Mouse (Mus musculus) v-Abl transformed pro-B cells (cell line): Measurements from ENCODE around the gene Ypel3.

Source experiments
- in situ Hi-C, 2 experiments: fragments of 400-800 bp; cut with MboI; formaldehyde crosslinking; loops; one replicate each; pipeline ENCODE4 v1.15.1; 2025; ENCODE audit not compliant: unreplicated experiment in 2 of 2

Gene Ypel3

DNA sequence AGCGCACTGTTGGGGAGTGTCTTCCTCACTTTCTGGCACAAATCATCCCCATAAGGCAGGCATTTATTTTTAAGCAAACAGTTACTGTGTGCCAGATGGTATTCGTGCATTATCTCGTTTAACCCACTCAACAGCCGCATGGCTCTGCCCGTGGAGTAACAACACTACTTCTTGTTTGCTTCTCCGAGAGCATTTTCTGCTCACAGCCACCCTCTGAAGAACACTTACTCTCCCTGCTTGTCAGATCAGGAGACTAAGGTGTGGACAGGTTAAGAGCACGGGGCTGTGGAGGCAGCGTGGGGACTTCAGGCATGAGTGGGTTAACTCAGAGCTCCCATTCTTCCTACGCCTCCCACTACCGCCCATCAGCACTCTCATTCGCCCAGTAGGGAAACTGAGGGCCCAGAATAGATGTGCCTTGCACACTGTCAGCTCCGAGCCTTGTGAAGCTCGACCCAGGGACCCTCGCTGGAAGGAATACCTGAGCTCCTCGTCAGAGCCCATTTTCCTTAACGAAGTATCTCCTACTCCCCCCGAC lies 14.2 kb upstream of the Ypel3 start:
- in situ Hi-C loops, result loop anchor here in 1 of 2 experiments (5.0 kb wide), 1 partner anchor 60 kb away; no protein-coding TSS in a partner anchor

DNA sequence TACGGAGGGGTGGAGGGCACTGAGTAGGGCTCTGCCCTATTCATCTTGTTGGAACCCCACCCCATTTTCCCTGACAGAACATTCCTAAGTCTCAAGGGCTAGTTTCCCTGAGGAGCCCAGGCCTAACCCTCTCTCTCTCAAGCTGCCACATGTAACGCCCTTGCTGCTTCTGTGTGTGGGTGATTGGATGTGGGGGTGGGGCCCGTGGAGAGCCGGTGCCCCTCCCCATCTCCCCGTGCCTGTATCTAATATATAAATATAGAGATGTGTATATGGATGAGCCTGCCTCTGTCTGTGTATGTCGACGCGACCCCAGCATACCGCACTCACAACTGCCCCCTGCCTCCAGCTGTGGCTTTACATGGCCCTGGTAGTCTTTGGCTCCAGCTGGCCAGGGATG lies 11.2 kb upstream of the Ypel3 start:
- in situ Hi-C loops, result no loop called here

DNA sequence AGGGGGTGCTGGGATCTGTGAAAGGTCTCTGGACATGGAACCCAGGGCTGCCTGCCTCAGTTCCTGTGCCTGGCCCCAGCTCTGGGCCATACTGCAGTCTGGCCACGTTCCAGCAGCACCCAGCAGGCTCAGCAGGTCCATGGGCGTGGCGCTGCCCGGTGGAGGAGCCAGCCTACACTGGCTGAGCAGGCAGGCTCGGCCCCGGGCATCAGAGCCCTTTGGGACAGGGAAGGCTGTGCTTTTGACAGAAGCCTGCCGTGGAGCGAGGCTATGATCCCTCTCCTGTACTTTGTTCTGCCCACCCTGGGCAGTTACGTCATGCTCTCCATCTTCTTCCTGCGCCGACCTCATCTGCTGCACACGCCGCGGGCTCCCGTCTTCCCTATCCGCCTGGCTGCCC lies 10.6 kb upstream of the Ypel3 start, which contains the start of gene Gdpd3:
Gdpd3 (plus strand) TSS at position 134 of the 400 bp plus-strand sequence.
- in situ Hi-C loops, result no loop called here

DNA sequence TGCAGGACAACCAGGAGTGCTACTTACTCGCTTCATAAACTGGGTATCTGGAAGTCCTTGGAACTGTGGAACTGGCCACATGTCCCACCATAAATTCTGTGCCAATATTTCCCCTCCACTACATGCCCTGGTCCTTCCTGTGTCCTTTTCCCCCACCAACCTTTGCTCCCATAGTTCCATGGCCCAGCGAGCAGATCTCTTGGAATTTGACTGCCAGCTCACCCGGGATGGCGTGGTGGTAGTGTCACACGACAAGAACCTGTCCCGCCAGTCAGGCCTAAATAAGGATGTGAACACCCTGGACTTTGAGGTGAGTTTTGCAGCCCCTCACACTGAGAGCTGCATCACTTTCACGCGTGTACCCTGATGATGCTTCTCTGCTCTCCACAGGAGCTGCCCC lies 9.8 kb upstream of the Ypel3 start:
- in situ Hi-C loops, result no loop called here

DNA sequence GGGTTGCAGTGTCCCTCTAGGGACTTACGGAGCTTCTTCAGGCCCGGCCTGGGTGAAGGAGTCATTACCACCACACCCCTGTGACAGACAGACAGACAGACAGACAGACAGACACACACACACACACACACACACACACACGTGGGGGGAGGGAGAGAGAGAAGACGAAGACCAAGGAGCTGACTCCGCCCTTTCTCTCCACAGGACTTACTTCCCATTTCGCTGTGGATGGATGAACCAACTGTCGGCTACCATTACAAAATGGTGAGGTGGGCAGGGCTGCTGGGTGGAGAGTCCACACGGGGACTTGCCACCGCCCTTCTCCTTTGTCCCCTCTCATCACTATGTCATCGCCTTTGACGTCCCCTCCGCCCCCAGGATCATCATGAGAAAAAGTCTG lies 6.0 kb upstream of the Ypel3 start:
- in situ Hi-C loops, result no loop called here

DNA sequence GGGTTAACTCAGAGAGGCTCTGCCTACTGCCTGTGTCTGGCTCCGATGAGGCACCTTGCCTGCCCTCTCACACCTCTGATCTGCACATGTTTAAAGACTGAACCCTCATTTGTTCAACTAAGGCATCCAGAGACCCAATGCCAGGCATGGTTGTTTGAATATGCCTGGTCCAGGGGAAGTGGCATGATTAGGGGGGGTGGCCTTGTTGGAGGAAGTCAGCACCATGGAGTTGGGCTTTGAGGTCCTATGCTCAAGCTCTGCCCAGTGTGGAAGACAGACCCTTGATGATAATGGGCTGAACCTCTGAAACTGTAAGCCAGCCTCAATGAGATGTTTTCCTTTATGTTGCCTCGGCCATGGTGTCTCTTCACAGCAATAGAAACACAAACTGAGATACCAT lies 3.4 kb upstream of the Ypel3 start:
- in situ Hi-C loops, result no loop called here

DNA sequence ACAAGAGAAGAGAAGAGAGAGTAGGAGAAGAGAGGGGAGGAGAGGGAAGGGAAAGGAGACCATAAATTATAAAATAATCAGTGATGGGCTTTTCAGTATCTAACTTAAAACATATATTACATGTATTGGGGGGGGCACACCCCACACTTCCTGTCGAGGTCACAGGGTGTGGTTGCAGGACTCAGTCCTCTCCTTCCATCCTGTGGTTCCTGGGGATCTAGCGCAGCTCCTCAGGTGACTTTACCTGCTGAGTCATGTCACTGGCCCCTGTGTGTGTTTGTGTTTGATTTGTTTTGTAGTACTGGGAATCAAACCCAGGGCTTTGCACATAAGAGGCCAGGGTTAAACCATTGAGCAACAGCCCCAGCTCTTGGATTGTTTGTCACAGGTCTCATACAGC lies 2.3 kb upstream of the Ypel3 start:
- in situ Hi-C loops, result no loop called here

DNA sequence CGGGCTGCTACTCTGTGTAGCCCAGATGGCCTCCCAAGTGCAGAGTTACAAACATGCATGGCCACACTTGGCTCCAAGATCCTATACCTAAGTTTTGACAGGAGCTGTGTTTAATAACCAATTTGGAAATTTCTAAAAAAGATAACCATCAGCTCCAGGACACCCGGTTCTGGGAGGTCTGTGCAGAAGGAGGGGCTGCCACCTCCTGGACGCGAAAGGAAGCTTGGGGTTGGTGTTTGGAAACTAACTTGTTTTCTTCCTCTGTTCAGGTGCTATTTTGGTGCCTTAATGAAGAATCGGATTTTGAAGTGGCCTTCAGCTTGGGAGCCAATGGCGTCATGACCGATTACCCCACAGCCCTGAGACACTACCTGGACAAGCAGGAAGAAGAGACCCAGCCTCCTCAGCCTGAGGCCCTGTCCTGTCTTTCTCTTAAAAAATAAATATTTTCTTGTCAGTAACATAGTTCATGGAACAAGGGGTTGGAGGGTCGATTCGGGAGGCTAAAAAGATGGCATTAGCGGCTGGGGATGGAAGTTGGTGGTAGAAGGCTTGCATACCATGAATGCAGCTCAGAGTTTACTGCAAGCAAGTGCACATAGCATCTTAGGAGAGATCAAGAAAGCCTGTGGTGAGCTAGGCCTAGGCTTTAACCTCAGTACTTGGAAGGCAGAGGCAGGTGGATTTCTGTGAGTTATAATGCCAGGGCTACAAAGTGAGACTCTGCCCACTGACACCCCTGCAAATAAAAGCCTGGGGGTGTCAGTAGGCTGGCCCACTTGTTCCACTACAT lies 1.4 kb upstream of the Ypel3 start:
- in situ Hi-C loops, result loop anchor here in 1 of 2 experiments (5.0 kb wide), 1 partner anchor 73 kb away; no protein-coding TSS in a partner anchor

DNA sequence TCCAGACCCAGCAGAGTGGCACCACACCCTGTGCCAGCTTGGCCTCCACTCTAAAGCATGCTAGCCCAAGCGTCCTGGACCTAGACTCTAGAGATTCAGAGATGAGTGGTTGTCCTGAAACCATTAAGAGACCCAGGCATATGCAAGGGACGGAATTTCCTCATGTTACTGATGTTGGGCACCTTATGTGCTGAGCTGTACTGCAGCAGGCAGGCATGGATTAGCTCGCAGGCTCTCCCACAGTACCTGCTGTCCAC lies 849 bp upstream of the Ypel3 start:
- in situ Hi-C loops, result loop anchor here in 1 of 2 experiments (5.0 kb wide), 1 partner anchor 74 kb away; no protein-coding TSS in a partner anchor

DNA sequence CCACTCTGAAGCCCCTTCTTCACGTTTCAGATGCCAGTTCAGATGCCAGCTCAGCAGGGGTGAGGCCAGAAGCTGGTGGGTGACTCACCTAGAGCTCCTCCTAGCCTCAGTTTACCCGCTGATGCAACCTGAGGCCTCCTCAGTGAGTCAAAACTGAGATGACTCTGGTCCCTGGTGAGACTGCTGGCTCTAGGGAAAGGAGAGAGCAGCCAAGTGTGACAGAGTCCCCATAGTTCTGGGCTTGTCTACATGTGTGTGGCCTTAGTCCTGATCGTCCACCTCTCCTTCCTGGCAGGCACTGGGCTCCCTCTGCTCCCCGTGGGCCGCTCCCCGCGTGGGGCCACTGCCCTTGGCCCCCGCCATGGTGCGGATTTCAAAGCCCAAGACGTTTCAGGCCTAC lies 721 bp downstream of the Ypel3 start:
- in situ Hi-C loops, result loop anchor here in 1 of 2 experiments (5.0 kb wide), 1 partner anchor 75 kb away; no protein-coding TSS in a partner anchor

DNA sequence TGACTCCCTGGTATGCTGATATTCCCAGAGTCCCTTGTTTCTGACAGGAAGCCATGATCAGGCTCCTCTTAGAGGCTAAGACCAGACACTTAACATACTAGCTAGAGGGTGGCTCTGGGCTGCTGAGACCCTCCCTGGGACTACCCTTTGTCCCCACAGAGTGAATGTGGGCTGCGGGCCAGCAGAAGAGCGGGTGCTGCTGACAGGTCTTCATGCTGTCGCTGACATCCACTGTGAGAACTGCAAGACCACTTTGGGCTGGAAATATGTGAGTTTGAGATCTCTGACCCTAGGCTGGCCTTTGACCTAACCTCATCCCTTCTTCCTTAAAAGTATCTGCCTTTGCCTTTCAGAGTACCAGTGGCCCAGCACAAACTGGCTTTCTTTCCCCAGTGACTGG lies 1.4 kb downstream of the Ypel3 start:
- in situ Hi-C loops, result loop anchor here in 1 of 2 experiments (5.0 kb wide), 1 partner anchor 76 kb away; no protein-coding TSS in a partner anchor

DNA sequence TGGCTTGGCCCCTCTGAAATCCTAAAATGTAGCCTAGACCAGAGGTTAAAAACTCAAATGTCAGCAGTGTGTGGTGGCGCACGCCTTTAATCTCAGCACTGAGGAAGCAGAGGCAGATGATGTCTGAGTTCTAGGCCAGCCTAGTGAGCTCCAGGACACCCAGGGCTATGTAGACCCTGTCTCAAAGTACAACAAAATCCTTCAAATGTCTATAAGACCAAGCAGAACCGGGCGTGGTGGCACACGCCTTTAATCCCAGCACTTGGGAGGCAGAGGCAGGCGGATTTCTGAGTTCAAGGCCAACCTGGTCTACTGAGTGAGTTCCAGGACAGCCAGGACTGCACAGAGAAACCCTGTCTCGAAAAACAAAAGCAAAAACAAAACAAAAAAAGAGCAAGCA lies 2.3 kb downstream of the Ypel3 start:
- in situ Hi-C loops, result loop anchor here in 1 of 2 experiments (5.0 kb wide), 1 partner anchor 77 kb away; no protein-coding TSS in a partner anchor

DNA sequence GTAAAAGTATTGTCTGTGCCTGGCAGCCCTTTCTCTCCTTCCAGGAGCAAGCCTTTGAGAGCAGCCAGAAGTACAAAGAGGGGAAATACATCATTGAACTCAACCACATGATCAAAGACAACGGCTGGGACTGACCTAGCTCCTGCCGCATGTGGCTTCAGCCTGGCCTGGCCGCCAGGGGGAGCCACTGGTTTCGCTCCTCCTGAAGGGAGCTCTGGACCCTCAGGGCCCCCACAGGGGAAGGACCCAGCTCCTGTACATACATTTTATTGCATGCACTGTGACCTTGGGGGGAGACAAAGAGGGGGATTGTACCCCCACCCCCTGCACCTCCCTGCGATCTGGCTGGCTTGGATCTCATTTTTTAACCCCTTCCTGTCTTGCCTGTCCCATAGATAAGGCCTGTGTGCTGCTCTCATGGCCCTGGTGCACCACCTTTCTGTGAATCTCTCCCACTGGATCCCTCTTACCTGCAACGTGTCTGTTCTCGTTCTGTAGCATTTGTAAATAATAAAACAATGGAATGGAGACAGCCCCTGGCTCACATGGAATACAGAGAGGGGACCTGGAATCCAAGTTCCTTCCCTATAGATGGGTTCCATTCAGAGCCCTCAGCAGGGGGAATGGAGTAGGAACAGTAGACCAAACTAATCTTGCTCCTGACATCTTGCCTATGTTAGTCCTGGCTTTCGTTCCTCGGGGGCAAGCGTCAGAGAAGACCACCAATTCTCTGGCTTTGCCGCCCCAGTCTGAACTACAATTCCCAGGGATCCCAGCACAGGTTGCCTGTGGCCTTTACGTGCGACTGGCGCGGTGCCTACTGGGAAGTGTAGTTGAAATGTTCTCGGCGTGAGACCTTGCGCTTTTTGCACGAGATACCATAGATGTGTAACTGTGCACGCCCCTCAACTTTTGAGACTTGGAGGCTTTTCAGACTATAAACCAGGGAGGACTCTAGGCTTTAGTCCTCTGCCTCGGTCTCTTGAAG lies 3.5 kb downstream of the Ypel3 start:
- in situ Hi-C loops, result loop anchor here in 1 of 2 experiments (5.0 kb wide), 1 partner anchor 78 kb away; no protein-coding TSS in a partner anchor

DNA sequence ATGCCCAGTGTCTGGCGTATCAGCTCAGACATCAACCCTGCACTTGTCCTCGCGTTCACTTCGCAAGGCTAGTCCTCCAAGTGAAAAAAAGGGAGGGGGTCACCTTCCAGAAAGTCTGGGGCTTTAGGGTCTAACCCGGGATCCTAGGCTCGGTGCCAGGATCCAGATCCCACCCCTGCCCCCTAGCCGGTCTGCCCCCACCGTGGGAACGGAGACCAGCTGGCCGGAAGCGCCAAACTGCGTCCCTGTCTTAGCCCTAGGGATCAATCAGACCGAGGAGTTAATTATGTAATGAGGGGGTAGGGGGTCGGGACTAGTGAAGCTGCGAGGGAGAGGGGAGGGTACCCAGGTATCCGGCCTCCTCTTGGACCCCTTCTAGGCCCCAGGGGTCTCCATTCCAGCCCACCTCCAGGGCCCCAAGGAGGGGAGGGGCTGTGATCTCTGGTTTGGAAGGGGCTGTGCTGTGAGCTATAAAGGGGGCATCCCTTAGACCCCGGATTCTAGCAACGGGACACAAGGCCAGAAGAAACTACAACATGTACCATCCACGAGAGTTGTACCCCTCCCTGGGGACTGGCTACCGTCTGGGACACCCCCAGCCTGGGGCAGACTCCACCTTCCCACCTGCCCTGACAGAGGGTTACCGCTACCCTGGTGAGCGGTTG lies 4.3 kb downstream of the Ypel3 start, which contains the start of gene Tbx6:
Tbx6 (plus strand) TSS at position 513 of the 665 bp plus-strand sequence.
- in situ Hi-C loops, result no loop called here

DNA sequence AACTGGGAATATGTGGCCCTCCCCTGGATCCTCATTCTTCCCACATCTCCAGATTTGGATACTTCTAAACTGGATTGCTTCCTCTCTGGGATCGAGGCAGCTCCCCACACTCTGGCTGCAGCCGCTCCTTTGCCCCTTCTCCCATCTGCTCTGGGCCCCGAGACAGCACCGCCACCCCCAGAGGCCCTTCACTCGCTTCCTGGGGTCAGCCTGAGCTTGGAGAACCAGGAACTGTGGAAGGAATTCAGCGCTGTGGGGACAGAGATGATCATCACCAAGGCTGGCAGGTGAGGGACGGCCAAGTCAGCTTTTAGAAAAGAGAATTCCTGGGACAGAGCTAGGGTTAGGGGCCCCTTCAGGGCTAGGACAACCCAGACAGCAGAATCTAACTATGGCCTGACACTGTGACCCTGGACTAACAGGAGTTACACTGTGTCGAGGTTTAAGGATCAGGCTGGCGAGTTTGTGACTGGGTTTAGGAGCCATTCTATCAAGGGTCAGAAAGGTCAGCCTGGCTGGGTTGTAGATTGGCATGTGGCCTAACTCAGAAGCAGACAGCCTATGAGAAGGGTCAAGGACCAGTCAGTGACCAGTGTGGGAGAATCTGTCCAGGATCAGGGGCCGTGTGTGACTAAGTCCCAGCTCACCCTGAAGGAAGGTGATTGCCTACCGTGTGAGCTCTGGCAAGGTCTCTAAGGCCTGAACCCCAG lies 5.1 kb downstream of the Ypel3 start:
- in situ Hi-C loops, result no loop called here

DNA sequence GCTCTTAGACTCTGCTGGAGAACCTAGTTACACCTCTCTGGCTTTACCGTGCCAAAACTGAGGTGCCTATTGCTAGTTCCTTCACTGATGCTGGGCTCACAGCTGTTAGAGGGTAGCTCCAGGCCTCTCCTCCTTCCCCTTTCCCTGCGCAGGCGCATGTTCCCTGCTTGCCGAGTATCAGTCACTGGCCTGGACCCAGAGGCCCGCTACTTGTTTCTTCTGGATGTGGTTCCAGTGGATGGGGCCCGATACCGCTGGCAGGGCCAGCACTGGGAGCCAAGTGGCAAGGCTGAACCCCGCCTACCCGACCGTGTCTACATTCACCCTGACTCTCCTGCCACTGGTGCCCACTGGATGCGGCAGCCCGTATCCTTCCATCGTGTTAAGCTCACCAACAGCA lies 5.9 kb downstream of the Ypel3 start:
- in situ Hi-C loops, result no loop called here

DNA sequence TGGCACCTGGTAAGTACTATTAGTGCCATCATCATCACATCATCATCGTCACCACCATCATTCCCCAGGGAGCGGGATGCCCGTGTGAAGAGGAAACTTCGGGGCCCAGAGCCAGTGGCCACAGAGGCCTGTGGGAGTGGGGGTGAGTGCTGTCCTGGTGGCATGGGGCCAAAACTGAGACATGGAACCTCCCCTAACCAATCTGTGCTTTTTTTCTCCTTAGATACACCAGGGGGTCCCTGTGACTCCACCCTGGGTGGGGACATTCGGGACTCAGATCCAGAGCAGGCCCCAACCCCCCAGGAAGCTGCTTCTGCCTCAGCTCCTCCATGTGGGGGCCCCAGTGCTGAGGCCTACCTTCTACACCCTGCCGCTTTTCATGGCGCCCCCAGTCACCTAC lies 7.7 kb downstream of the Ypel3 start:
- in situ Hi-C loops, result no loop called here

DNA sequence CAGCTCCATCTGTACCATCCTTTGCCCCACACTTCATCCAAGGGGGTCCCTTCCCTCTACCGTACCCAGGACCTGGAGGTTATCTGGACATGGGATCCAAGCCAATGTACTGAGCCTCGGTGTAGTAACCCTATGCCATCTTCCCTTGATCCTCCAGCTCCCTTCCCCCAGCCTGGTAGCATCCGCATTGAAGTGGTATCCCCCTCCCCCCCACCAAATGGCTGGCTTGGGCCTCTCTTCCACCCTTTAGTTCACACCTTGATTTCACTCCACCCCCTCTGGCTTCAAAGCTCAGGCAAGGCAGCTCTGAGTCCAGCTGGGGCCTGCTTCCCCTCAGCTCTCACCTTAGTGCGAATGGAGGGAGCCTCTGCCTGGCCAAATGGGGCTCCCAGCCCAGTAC lies 8.3 kb downstream of the Ypel3 start:
- in situ Hi-C loops, result no loop called here

DNA sequence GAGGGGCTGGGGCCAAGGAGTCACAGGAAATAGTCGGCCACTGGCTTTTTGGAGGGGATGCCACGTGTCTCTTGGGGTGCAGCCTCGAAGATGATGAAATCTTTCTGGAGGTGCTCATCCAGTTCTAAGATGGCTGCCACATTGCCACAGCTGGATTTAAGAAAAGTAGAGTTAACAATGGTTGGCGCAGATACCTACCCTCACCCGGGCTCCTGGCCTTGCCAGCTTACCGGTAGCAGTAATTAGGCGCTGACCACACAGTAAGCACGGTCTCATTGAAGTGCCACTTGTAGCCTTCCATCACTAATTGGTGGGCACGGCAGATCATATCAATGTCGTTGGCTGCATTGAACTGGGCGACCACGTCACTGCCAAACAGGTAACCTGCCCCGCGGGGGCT lies 9.4 kb downstream of the Ypel3 start:
- in situ Hi-C loops, result no loop called here

DNA sequence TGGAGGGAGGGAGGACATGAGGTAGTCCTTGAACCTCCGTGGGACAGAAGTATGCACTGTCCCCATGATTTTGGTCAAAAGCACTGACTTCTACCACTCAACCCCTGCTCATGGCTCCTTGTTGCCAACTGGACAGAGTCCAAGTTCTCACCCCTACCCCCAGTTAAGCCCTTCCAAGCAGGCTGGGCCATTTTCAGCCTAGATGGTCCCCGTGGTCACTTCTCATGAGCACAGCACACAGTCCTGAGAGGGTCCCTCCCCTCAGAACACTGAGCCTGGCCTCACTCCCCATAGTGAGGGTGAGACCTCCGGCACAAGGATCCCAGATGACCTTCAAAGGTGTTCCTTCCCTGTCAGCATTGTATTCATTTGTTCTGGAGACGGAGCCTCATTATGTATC lies 12.4 kb downstream of the Ypel3 start:
- in situ Hi-C loops, result no loop called here
